Mouse (Mus musculus): ENCODE data around the gene Gpr137. TPM values are rescaled to one million over a fixed set of nuclear protein-coding genes. Genes with fewer than 3 reads are reported as not detected.
"Not testable (repeated sequence)": the region's sequence is repeated elsewhere in the genome, so short reads cannot be mapped to it uniquely, and the experiment has no call there.

Gene Gpr137
- polyA plus RNA-seq (2015; fragmentation: Nextera tagmentation; extraction: Ambion mirVana), result 8.9 and 10.2 TPM in 2 replicates

- Histone ChIP-seq H3K36me3 (replicated peaks; ENCODE audit: insufficient read depth, low read length) (no peaks in the 10 kb centered on the region), H3K9me3 (ENCODE audit: low read length) (no peaks in the 10 kb centered on the region), H3K4me3 (ENCODE audit: low read depth, low read length) (peak within 1 kb of the TSS; percentile 81), H3K9ac (replicated peaks) (peak within 1 kb of the TSS; percentile 80), H3K27me3 (ENCODE audit: insufficient read depth, low read length) (no peaks in the 10 kb centered on the region), H3K4me2 (ENCODE audit: low read depth, low read length) (peak within 1 kb of the TSS; percentile 98), H3K4me1 (ENCODE audit: insufficient read depth) (peaks cover 16% of the 10 kb centered on the region), H3K27ac (ENCODE audit: low read depth) (peak within 1 kb of the TSS; percentile 91)
- TF ChIP-seq EP300 (IDR thresholded peaks at IDR 0.05; ENCODE audit: low read depth), result no peak
- TF ChIP-seq CTCF (IDR thresholded peaks at IDR 0.05; ENCODE audit: low read depth), result no peak
- ATAC-seq (peak; percentile 89), DNase-seq (peak; percentile 95)
- under 1% methylated on average over 27 of the region's 27 CpGs for WGBS (ENCODE audit: insufficient replicate concordance)
Measured at GRCm38 (mm10) chr19:6942249-6942691, at the start of gene Gpr137. TSS of gene Gpr137 (minus strand) at chr19:6942480.

GRCm38 (mm10) chr19:6991166-6991565, 48.9 kb upstream of the Gpr137 start:
- 81% methylated on average over 6 of the region's 6 CpGs for WGBS (ENCODE audit: insufficient replicate concordance)
- H3K4me2 ChIP-seq (ENCODE audit: low read depth, low read length); DNase-seq; H3K9ac ChIP-seq (replicated peaks); H3K36me3 ChIP-seq (replicated peaks; ENCODE audit: insufficient read depth, low read length); H3K27ac ChIP-seq (ENCODE audit: low read depth); H3K27me3 ChIP-seq (ENCODE audit: insufficient read depth, low read length); H3K9me3 ChIP-seq (ENCODE audit: low read length); H3K4me3 ChIP-seq (ENCODE audit: low read depth, low read length); ATAC-seq: not testable (repeated sequence)
- peaks cover 43% of the 10 kb centered on the region for H3K4me1 ChIP-seq (ENCODE audit: insufficient read depth)

- TF ChIP-seq CTCF (IDR thresholded peaks at IDR 0.05; ENCODE audit: low read depth) (no peak), EP300 (IDR thresholded peaks at IDR 0.05; ENCODE audit: low read depth) (no peak)
- ATAC-seq, result no peak
- peaks cover 46% of the 10 kb centered on the region for H3K4me1 ChIP-seq (ENCODE audit: insufficient read depth)
- no peak overlapping the region for H3K4me2 ChIP-seq (ENCODE audit: low read depth, low read length)
- 81% methylated on average over 6 of the region's 6 CpGs for WGBS (ENCODE audit: insufficient replicate concordance)
- no peaks in the 10 kb centered on the region for H3K27me3 ChIP-seq (ENCODE audit: insufficient read depth, low read length)
- 0 out of 2 replicates have a peak, but pooled peaks cover 2% of the 10 kb centered on the region for H3K36me3 ChIP-seq (replicated peaks; ENCODE audit: insufficient read depth, low read length)
- H3K9me3 ChIP-seq (ENCODE audit: low read length), result no peaks in the 10 kb centered on the region
- DNase-seq, result no peak
- H3K4me3 ChIP-seq (ENCODE audit: low read depth, low read length), result no peak overlapping the region
- H3K27ac ChIP-seq (ENCODE audit: low read depth), result no peak overlapping the region
- no peak overlapping the region for H3K9ac ChIP-seq (replicated peaks)
Measured at GRCm38 (mm10) chr19:6990712-6991111, 48.4 kb upstream of the Gpr137 start.

- 91% methylated on average over 8 of the region's 8 CpGs for WGBS (ENCODE audit: insufficient replicate concordance)
Measured at GRCm38 (mm10) chr19:6989251-6989650, 47.0 kb upstream of the Gpr137 start.

GRCm38 (mm10) chr19:6987904-6988285, 45.6 kb upstream of the Gpr137 start:
- Histone ChIP-seq H3K4me1 (ENCODE audit: insufficient read depth) (peaks cover 31% of the 10 kb centered on the region), H3K9me3 (ENCODE audit: low read length) (no peaks in the 10 kb centered on the region), H3K27me3 (ENCODE audit: insufficient read depth, low read length) (no peaks in the 10 kb centered on the region), H3K4me3 (ENCODE audit: low read depth, low read length) (peak overlapping the region; percentile 77), H3K4me2 (ENCODE audit: low read depth, low read length) (peak overlapping the region; percentile 98), H3K27ac (ENCODE audit: low read depth) (peak overlapping the region; percentile 48; the same call in 1 of the 2 replicates), H3K36me3 (replicated peaks; ENCODE audit: insufficient read depth, low read length) (peaks cover 16% of the 10 kb centered on the region; the same call in 1 of the 2 replicates), H3K9ac (replicated peaks) (peak overlapping the region; percentile 75)
- ATAC-seq (no peak), DNase-seq (peak; percentile 24)
- WGBS (ENCODE audit: insufficient replicate concordance), result 9% methylated on average over 8 of the region's 8 CpGs
- no peak for TF ChIP-seq EP300 (IDR thresholded peaks at IDR 0.05; ENCODE audit: low read depth)
- TF ChIP-seq CTCF (IDR thresholded peaks at IDR 0.05; ENCODE audit: low read depth), result no peak

More at GRCm38 (mm10) chr19:6989251-6989650, 47.0 kb upstream of the Gpr137 start:
- no peaks in the 10 kb centered on the region for H3K27me3 ChIP-seq (ENCODE audit: insufficient read depth, low read length)
- peaks cover 36% of the 10 kb centered on the region for H3K4me1 ChIP-seq (ENCODE audit: insufficient read depth)
- no peak overlapping the region for H3K27ac ChIP-seq (ENCODE audit: low read depth)
- no peak overlapping the region for H3K4me3 ChIP-seq (ENCODE audit: low read depth, low read length)
- no peak for TF ChIP-seq CTCF (IDR thresholded peaks at IDR 0.05; ENCODE audit: low read depth)
- TF ChIP-seq EP300 (IDR thresholded peaks at IDR 0.05; ENCODE audit: low read depth), result no peak
- no peak overlapping the region for H3K9ac ChIP-seq (replicated peaks)
- no peaks in the 10 kb centered on the region for H3K9me3 ChIP-seq (ENCODE audit: low read length)
- no peak for ATAC-seq
- H3K36me3 ChIP-seq (replicated peaks; ENCODE audit: insufficient read depth, low read length), result peaks cover 8% of the 10 kb centered on the region; the same call in 1 of the 2 replicates
- H3K4me2 ChIP-seq (ENCODE audit: low read depth, low read length), result no peak overlapping the region
- no peak for DNase-seq

- H3K4me1 ChIP-seq (ENCODE audit: insufficient read depth), result peaks cover 28% of the 10 kb centered on the region
- peak within 1 kb of the TSS; percentile 76 for H3K27ac ChIP-seq (ENCODE audit: low read depth)
- no peaks in the 10 kb centered on the region for H3K9me3 ChIP-seq (ENCODE audit: low read length)
- peak within 1 kb of the TSS; percentile 98 for H3K4me2 ChIP-seq (ENCODE audit: low read depth, low read length)
- 1% methylated on average over 50 of the region's 85 CpGs for WGBS (ENCODE audit: insufficient replicate concordance)
- H3K27me3 ChIP-seq (ENCODE audit: insufficient read depth, low read length), result no peaks in the 10 kb centered on the region
- DNase-seq (peak; percentile 71), ATAC-seq (peak; percentile 43)
- no peak for TF ChIP-seq CTCF (IDR thresholded peaks at IDR 0.05; ENCODE audit: low read depth)
- no peak for TF ChIP-seq EP300 (IDR thresholded peaks at IDR 0.05; ENCODE audit: low read depth)
- H3K4me3 ChIP-seq (ENCODE audit: low read depth, low read length), result peak within 1 kb of the TSS; percentile 77
- H3K36me3 ChIP-seq (replicated peaks; ENCODE audit: insufficient read depth, low read length), result peaks cover 18% of the 10 kb centered on the region; the same call in 1 of the 2 replicates
- peak within 1 kb of the TSS; percentile 75 for H3K9ac ChIP-seq (replicated peaks)
Measured at GRCm38 (mm10) chr19:6987061-6987903, 45.0 kb upstream of the Gpr137 start, which contains the start of gene Vegfb. TSS of gene Vegfb (minus strand) at chr19:6987651.
